Mouse (Mus musculus) liver, adult 10 weeks (tissue): Measurements from ENCODE around the gene Mcm5. TPM values are rescaled to one million over a fixed set of nuclear protein-coding genes. Genes with fewer than 3 reads are reported as not detected.

Source experiments
- polyA plus RNA-seq: library from polyadenylated mRNA; stranded (reverse); fragments of 350-450 nt; fragmentation: Illumina TruSeq; extraction: RNeasy Lipid Tissue Mini Kit (QIAGEN cat#74804); gene quantifications from one replicate; pipeline ENCODE4 v1.2.3, GENCODE M21; 2014; ENCODE audit warnings: low read depth, low replicate concordance

Mcm5 gene
- not detected for polyA plus RNA-seq

GRCm38 (mm10) chr8:75109236-75109967, at the start of gene Mcm5:
Gene Mcm5, plus strand, starts transcription at chr8:75109569.

GRCm38 (mm10) chr8:75093399-75094156, 15.8 kb upstream of the Mcm5 start, which contains the start of gene Hmox1:
Gene Hmox1, plus strand, starts transcription at chr8:75093621.

Other genes starting within 250 kb of the Mcm5 start
- gene Isx, start 236.4 kb upstream of the Mcm5 start, polyA plus RNA-seq: not detected
- 5.4 TPM for gene Hmgxb4, start 116.2 kb upstream of the Mcm5 start, polyA plus RNA-seq
- 1.7 TPM for gene Tom1, start 75.9 kb upstream of the Mcm5 start, polyA plus RNA-seq
- 7.0 TPM for gene Hmox1, start 15.9 kb upstream of the Mcm5 start, polyA plus RNA-seq
- gene Rasd2, start 104.4 kb downstream of the Mcm5 start, polyA plus RNA-seq: not detected